Comparison of ENCODE assay signal across 9 mouse cellular contexts in genomic region chr10:83776272-83776878, GRCm38 (mm10). TPM values are rescaled to one million over a fixed set of nuclear protein-coding genes. Genes with fewer than 3 reads are reported as not detected.
DNase-seq lines count a peak whose midpoint lies in the region; ATAC-seq lines count a peak whose summit lies in the region.
"Had no signal": no experiment of that assay in that cellular context is flagged by ENCODE, and none has a peak within 500 bp of the region (broad histone marks: within the 10 kb centered on the region; RNA-seq: fewer than 3 reads in every experiment).

No protein-coding gene starts in this region.

- H3K9me3 ChIP-seq in forebrain, embryonic 14.5 days (replicated peaks; ENCODE audit: control insufficient read depth, low read length): no peaks in the 10 kb centered on the region; the same call in 1 of the 2 replicates

- no peak overlapping the region for H3K4me2 ChIP-seq in forebrain, embryonic 14.5 days (ENCODE audit: low read length)
- H3K4me2 ChIP-seq: liver, embryonic 13.5 days had no signal

- H3K4me3 ChIP-seq in forebrain, embryonic 14.5 days (ENCODE audit: low read depth, low read length): no peak overlapping the region
- H3K4me3 ChIP-seq: liver, embryonic 13.5 days had no signal

- no peaks in the 10 kb centered on the region for H3K27me3 ChIP-seq in forebrain, embryonic 14.5 days (replicated peaks; ENCODE audit: control insufficient read depth, insufficient read depth, low read length)
- H3K27me3 ChIP-seq: liver, embryonic 13.5 days had no signal

- 48% methylated on average over 11 of the region's 11 CpGs for WGBS in forebrain, embryonic 14.5 days

- ATAC-seq in forebrain, embryonic 14.5 days: no peak
- ATAC-seq in activated CD4-positive, CD25-positive, alpha-beta regulatory T cell, adult 4 months: no peak

- H3K4me1 ChIP-seq in forebrain, embryonic 14.5 days (ENCODE audit: control insufficient read depth, insufficient read depth, low read length): no peaks in the 10 kb centered on the region
- H3K4me1 ChIP-seq: liver, embryonic 13.5 days had no signal

- H3K36me3 ChIP-seq in forebrain, embryonic 14.5 days (ENCODE audit: control insufficient read depth, insufficient read depth, low read length): no peaks in the 10 kb centered on the region
- H3K36me3 ChIP-seq: liver, embryonic 13.5 days had no signal

- H3K9ac ChIP-seq in forebrain, embryonic 14.5 days (ENCODE audit: low read length): no peak overlapping the region
- H3K9ac ChIP-seq: liver, embryonic 13.5 days had no signal

- intact Hi-C loops in left cerebral cortex, postnatal 25 days (cut with DNase I): loop anchor here (5.0 kb wide), 3 partner anchors 129 to 199 kb away; partner anchors contain the start of gene Appl2

- no peak overlapping the region for H3K27ac ChIP-seq in forebrain, embryonic 14.5 days (ENCODE audit: low read depth, low read length)
- H3K27ac ChIP-seq: liver, embryonic 13.5 days had no signal

- DNase-seq in urinary bladder, postnatal 14 days (ENCODE audit: low spot score): peak; percentile 62
- DNase-seq in urinary bladder, postnatal 10 days (ENCODE audit: low spot score): no peak
- peak; percentile 33 for DNase-seq in c-Kit-positive CD71-negative TER-119-negative erythroid progenitor cells, embryonic 14.5 days (ENCODE audit: low read depth)
- DNase-seq in forebrain, embryonic 14.5 days (ENCODE audit: low spot score): peak; percentile 89
- peak; percentile 39 for DNase-seq in hindlimb bud, embryonic 11.5 days (ENCODE audit: extremely low spot score, low read depth, low spot score)
- DNase-seq in left cerebral cortex, postnatal 25 days (ENCODE audit: low spot score in 2 of 2): peak; percentile 74 to 83
- peak; percentile 52 for DNase-seq in ovary, postnatal 14 days (ENCODE audit: low spot score)
- DNase-seq: liver, embryonic 13.5 days had no signal

RNA-seq across cellular contexts. Expression of gene 1500009L16Rik, which starts 53.7 kb away (rescaled TPM):
- 54.0 and 61.5 TPM in 2 replicates for polyA plus RNA-seq in forebrain, embryonic 14.5 days (2014; fragmentation: Nextera tagmentation; extraction: Ambion mirVana)
- total RNA-seq in left cerebral cortex, postnatal 25 days (2021): 10 to 100 TPM; 13.3 to 21.9 TPM
- 10 to 100 TPM; 16.8 to 19.7 TPM for polyA plus RNA-seq in activated CD4-positive, CD25-positive, alpha-beta regulatory T cell, adult 4 months (2017; shearing (Covaris generic))
